ENCODE assay signal across 10 mouse cellular contexts in the genomic region with DNA sequence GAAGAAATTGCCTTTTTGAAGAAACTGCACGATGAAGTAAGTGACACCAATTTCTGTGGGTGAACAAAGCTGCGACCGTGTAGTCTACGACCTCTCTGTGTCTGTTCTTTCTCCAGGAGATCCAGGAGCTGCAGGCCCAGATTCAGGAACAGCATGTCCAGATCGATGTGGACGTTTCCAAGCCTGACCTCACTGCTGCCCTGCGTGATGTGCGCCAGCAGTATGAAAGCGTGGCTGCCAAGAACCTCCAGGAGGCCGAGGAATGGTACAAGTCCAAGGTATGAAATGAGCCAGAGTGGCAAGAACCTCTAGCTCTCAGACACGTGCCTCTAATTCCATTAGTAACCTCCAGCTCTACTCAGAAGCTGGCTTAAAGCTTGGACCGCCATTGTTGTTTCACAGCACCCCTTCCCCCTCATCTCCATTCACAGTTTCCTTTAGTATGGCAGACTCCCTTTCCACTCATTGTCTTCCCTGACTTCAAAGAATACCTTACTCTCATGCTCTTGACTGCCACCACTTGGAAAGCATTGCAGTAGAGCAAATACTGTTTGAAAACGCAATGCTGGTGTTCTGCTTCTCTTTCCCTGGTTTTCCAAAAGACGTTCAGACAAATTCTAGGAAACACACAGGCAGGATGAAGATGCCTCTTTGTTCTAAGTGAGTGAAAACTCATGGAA. TPM values are rescaled to one million over a fixed set of nuclear protein-coding genes. Genes with fewer than 3 reads are reported as not detected.
DNase-seq lines count a peak whose midpoint lies in the region; TF ChIP-seq lines count a peak whose summit lies in the region.
"Had no signal": no experiment of that assay in that cellular context is flagged by ENCODE, and none has a peak within 500 bp of the region (broad histone marks: within the 10 kb centered on the region; RNA-seq: fewer than 3 reads in every experiment).

No protein-coding gene starts in this region.

- no peak overlapping the region for H3K9ac ChIP-seq in ES-E14 (ENCODE audit: insufficient read depth, low read depth, low read length, poor library complexity, severe bottlenecking)
- H3K9ac ChIP-seq: liver, embryonic 13.5 days had no signal

- peak overlapping the region; percentile 87 for H3K4me3 ChIP-seq in gastrocnemius, adult 2 months
- no peak overlapping the region for H3K4me3 ChIP-seq in ES-E14 (ENCODE audit: insufficient read depth in 1 of 2, low read depth in 1 of 2, low read length in 2 of 2, poor library complexity in 1 of 2, severe bottlenecking in 1 of 2)
- H3K4me3 ChIP-seq: liver, embryonic 13.5 days had no signal

- H3K4me1 ChIP-seq in ES-E14 (ENCODE audit: control insufficient read depth in 2 of 2, insufficient read depth in 2 of 2, low read length in 2 of 2, poor library complexity in 1 of 2), result peaks cover 3% of the 10 kb centered on the region in 2 experiments; a peak in 1 of 4 replicates

- TF ChIP-seq CTCF in gastrocnemius, adult 2 months (IDR thresholded peaks at IDR 0.05), result peak; percentile 10; the same call in 1 of the 2 replicates

- H3K36me3 ChIP-seq in ES-E14 (ENCODE audit: control insufficient read depth, insufficient read depth, low read length, poor library complexity, severe bottlenecking), result peaks cover 18% of the 10 kb centered on the region

- peak overlapping the region; percentile 50 for H3K27ac ChIP-seq in gastrocnemius, adult 2 months
- H3K27ac ChIP-seq in ES-E14 (ENCODE audit: insufficient read depth, low read depth, low read length, poor library complexity, severe bottlenecking), result no peak overlapping the region
- H3K27ac ChIP-seq: liver, embryonic 13.5 days had no signal

- H3K9me3 ChIP-seq in ES-E14 (ENCODE audit: control insufficient read depth, insufficient read depth, low read depth, low read length), result no peaks in the 10 kb centered on the region
- H3K9me3 ChIP-seq: G1E; liver, embryonic 13.5 days had no signal

- intact Hi-C loops in gastrocnemius, adult 2 months (cut with DNase I), result loop anchor here (5.0 to 10.0 kb wide), 2 partner anchors 184 to 286 kb away; no protein-coding TSS in a partner anchor

- in situ Hi-C loops in ES-E14 (cut with MboI; ENCODE audit: low sequenced_read_pairs in 2 of 2, unreplicated experiment in 2 of 2), result loop anchor here in 1 of 2 experiments (25.0 kb wide), 1 partner anchor 291 kb away; no protein-coding TSS in a partner anchor

- peak; percentile 46 for DNase-seq in gastrocnemius, adult 2 months
- DNase-seq in gastrocnemius, postnatal 4 days (ENCODE audit: low spot score in 2 of 2), result no peak
- peak; percentile 2 for DNase-seq in ES-E14 (ENCODE audit: low read depth, low spot score)
- DNase-seq in cerebellum, postnatal 25 days, result peak; percentile 60 to 68
- DNase-seq in heart, postnatal 4 days, result peak; percentile 31
- DNase-seq in right cerebral cortex, postnatal 36 days (ENCODE audit: low spot score in 2 of 2), result no peak
- DNase-seq in ovary, postnatal 10 days (ENCODE audit: low spot score), result no peak
- DNase-seq in thymus, adult 18-20 months, result no peak
- DNase-seq: liver, embryonic 13.5 days had no signal

TF ChIP-seq in ES-E14, 5 proteins besides CTCF, POLR2A, EP300 and RAD21:
- TF ChIP-seq ZNF384 (IDR thresholded peaks at IDR 0.05; ENCODE audit: low read depth, low read length), result no peak

RNA-seq across cellular contexts. Expression of a gene that starts 4.9 kb away (rescaled TPM):
- total RNA-seq in gastrocnemius, adult 2 months (2021), result 100 to 1,000 TPM in 1 of 2 experiments, 10 to 100 TPM in 1; 99.0 to 123 TPM
- 1,000 to 10,000 TPM; 1,312 to 1,441 TPM for total RNA-seq in gastrocnemius, postnatal 4 days (2021)
- total RNA-seq in ES-E14 (2012; rRNA removed), result 465 and 1,315 TPM in 2 replicates
- total RNA-seq in heart, postnatal 4 days (2021), result 1,000 to 10,000 TPM; 1,329 to 1,381 TPM

RNA-seq across cellular contexts. Expression of a gene that starts 34.1 kb away (rescaled TPM):
- 1 to 10 TPM; 3.6 to 6.4 TPM for total RNA-seq in gastrocnemius, adult 2 months (2021)
- total RNA-seq in gastrocnemius, postnatal 4 days (2021), result 1 to 10 TPM; 4.6 to 7.6 TPM
- 5.3 and 7.4 TPM in 2 replicates for total RNA-seq in ES-E14 (2012; rRNA removed)
- total RNA-seq in heart, postnatal 4 days (2021), result 10 to 100 TPM; 11.3 to 14.4 TPM

Comparison
In these comparisons a context has a peak if more than half of its experiments do, and no peak if none do; other contexts are left out.
1. DNase-seq: peak in gastrocnemius, adult 2 months (single experiment), ES-E14 (single experiment), cerebellum, postnatal 25 days (2 of 2) and heart, postnatal 4 days (single experiment); none in gastrocnemius, postnatal 4 days (0 of 2), right cerebral cortex, postnatal 36 days (0 of 2), ovary, postnatal 10 days (single experiment) and thymus, adult 18-20 months (0 of 2).